Mouse (Mus musculus) heart, postnatal 0 days (tissue): ENCODE results near the gene Marc1.
A peak's percentile ranks its signal among the peaks of the same experiment; 100 is the strongest.

Experiments used
- CTCF ChIP-seq: IDR thresholded peaks from 2 replicates; pipeline ENCODE4 v1.5.1; 2016; ENCODE audit warnings: antibody characterized with exemption, control low read depth, low read depth
- EP300 ChIP-seq: IDR thresholded peaks from 2 replicates; pipeline ENCODE4 v1.6.1; 2016; ENCODE audit warnings: antibody characterized with exemption, low read depth

GRCm38 (mm10) chr1:184771202-184771890, 39.8 kb downstream of the Marc1 start:
- TF ChIP-seq EP300 (no peak), CTCF (peak; percentile 79)
